Mouse (Mus musculus): Measurements from ENCODE around the gene Dmgdh. TPM values are rescaled to one million over a fixed set of nuclear protein-coding genes. Genes with fewer than 3 reads are reported as not detected.

Dmgdh gene
- polyA plus RNA-seq, 1 experiment from 2014 or later = 0.90 TPM

DNA sequence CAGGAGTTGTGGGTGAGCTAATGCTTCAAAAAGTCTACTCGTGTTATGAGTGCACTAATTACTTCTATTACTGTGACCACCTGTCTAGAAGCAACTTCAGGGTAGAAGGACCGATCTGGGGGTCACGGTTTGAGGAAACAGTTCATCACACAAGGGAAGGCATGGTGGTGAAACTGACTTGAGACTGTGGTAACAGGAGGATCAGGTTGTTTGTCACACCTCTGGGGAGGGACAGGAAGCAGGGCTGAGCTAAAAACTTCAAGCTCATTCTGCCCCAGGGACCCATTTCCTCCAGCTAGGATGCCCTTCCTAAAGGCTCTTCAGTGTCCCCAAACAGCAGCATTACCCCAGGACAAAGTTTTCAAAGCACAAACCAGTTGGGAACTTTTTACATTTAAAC is 88.6 kb downstream of the Dmgdh start:
- 79% methylated on average over 3 of the region's 3 CpGs for WGBS
- ATAC-seq = no peak
- H3K27ac ChIP-seq (ENCODE audit: low read depth, low read length) = no peak overlapping the region
- no peaks in the 10 kb centered on the region for H3K27me3 ChIP-seq (replicated peaks; ENCODE audit: control insufficient read depth, insufficient read depth, low read length)
- no peaks in the 10 kb centered on the region for H3K36me3 ChIP-seq (ENCODE audit: control insufficient read depth, insufficient read depth)
- no peak overlapping the region for H3K4me3 ChIP-seq (ENCODE audit: low read depth, low read length)
- H3K9ac ChIP-seq (ENCODE audit: low read depth, low read length) = no peak overlapping the region
- H3K9me3 ChIP-seq (ENCODE audit: control insufficient read depth) = no peaks in the 10 kb centered on the region
- no peak overlapping the region for H3K4me2 ChIP-seq (replicated peaks; ENCODE audit: low read depth)
- no peaks in the 10 kb centered on the region for H3K4me1 ChIP-seq (replicated peaks; ENCODE audit: control insufficient read depth, insufficient read depth, low read length)
- TF ChIP-seq CTCF (IDR thresholded peaks at IDR 0.05; ENCODE audit: low read depth) = no peak

DNA sequence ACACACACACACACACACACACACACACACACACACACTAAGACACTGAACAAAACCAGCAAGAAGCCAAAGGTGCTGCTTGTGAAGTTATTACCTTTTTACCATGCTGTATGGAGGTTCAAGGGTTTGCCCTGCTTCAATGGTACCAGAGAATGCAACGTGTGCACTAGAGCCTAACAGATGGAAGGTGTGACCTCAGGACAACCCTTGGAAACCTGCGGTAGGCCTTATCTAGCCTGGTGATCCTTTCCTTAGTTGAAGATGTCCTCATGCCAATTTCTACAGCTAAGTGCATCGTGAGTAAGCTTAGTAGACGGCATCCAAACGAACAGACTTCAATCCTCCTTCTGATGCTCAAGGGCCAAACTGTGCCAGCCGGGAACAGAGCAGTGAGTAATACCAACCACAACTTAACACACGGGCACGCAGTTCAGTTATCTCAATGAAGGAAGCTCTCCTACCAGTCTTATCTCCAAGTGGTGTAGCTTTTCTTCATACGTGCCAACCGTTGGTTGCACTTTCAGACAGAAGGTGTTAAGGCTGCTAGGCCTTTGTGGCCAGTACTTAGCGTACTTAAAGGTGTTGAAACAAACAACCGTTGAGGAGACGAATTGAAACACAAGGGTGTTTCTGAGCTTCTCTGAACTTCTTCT is 90.2 kb downstream of the Dmgdh start:
- Histone ChIP-seq H3K4me3 (ENCODE audit: low read depth, low read length) (no peak overlapping the region), H3K9me3 (ENCODE audit: control insufficient read depth) (no peaks in the 10 kb centered on the region), H3K36me3 (ENCODE audit: control insufficient read depth, insufficient read depth) (no peaks in the 10 kb centered on the region), H3K27ac (ENCODE audit: low read depth, low read length) (no peak overlapping the region), H3K4me2 (replicated peaks; ENCODE audit: low read depth) (no peak overlapping the region), H3K9ac (ENCODE audit: low read depth, low read length) (no peak overlapping the region), H3K4me1 (replicated peaks; ENCODE audit: control insufficient read depth, insufficient read depth, low read length) (no peaks in the 10 kb centered on the region), H3K27me3 (replicated peaks; ENCODE audit: control insufficient read depth, insufficient read depth, low read length) (no peaks in the 10 kb centered on the region)
- ATAC-seq = no peak
- WGBS = 86% methylated on average over 13 of the region's 13 CpGs
- no peak for TF ChIP-seq CTCF (IDR thresholded peaks at IDR 0.05; ENCODE audit: low read depth)

DNA sequence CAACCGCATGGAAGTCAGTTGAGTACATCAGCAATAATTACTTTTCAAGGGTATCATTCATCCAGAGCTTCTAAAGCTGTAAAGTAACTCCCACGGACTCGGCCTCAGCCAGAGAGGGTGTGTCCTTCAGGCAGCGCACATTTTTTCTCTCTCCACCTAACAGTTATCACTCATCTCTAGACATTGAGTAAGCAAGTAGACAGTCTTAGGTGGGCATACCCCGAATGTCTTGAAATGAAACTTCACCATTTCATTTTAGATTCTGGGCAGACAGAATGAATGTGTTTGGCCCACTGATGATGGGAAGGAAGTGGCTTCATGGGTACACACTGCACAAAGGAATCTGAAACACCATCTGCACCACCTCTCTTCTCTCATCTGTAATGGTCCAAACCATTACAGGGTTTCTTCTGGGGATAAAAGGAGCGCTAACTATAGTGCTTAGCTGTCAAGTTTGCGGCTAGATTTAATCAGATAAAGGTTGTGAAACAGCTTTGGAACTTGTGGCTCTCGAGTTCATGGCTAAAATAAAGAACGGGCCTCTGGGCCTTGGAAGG is 96.9 kb downstream of the Dmgdh start:
- Histone ChIP-seq H3K4me2 (replicated peaks; ENCODE audit: low read depth) (peak overlapping the region; percentile 98), H3K9ac (ENCODE audit: low read depth, low read length) (peak overlapping the region; percentile 60), H3K9me3 (ENCODE audit: control insufficient read depth) (no peaks in the 10 kb centered on the region), H3K27me3 (replicated peaks; ENCODE audit: control insufficient read depth, insufficient read depth, low read length) (no peaks in the 10 kb centered on the region), H3K36me3 (ENCODE audit: control insufficient read depth, insufficient read depth) (no peaks in the 10 kb centered on the region), H3K4me3 (ENCODE audit: low read depth, low read length) (peak overlapping the region; percentile 58), H3K4me1 (replicated peaks; ENCODE audit: control insufficient read depth, insufficient read depth, low read length) (no peaks in the 10 kb centered on the region), H3K27ac (ENCODE audit: low read depth, low read length) (peak overlapping the region; percentile 76)
- ATAC-seq = peak; percentile 24; the same call in 1 of the 2 replicates
- TF ChIP-seq CTCF (IDR thresholded peaks at IDR 0.05; ENCODE audit: low read depth) = no peak
- WGBS = 15% methylated on average over 9 of the region's 9 CpGs

DNA sequence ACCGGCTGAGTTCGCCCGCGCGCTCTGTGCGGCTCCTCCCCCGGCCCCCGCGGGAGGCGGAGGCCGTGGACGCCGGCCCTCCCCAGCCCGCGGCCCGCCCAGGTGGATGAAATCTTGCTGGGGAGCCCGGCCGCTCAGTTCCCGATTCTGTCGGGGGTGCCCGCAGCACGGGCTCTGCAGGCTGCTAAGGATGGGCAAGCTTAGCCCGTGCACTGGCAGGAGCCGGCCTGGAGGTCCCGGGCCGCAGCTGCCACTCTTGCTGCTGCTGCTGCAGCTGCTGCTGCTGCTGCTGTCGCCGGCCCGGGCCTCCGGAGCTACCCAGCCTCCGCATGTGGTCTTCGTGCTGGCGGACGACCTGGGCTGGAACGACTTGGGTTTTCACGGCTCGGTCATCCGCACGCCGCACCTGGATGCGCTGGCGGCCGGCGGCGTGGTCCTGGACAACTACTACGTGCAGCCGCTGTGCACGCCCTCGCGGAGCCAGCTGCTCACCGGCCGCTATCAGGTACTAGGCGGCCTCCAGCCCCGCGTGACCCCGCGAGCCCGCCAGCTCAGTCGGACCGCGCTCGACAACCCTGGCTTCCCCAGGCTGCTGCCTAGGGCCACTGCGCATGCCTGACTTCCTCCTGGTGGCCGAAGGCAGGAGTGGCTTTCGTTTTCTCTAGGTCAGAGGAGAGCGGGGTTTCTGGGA is 97.5 kb downstream of the Dmgdh start, which contains the start of gene Arsb:
Gene Arsb, plus strand, starts transcription at position 43 of the 691 bp plus-strand sequence.
- peak within 1 kb of the TSS; percentile 58 for H3K4me3 ChIP-seq (ENCODE audit: low read depth, low read length)
- H3K4me2 ChIP-seq (replicated peaks; ENCODE audit: low read depth) = peak within 1 kb of the TSS; percentile 98
- no peaks in the 10 kb centered on the region for H3K4me1 ChIP-seq (replicated peaks; ENCODE audit: control insufficient read depth, insufficient read depth, low read length)
- H3K27ac ChIP-seq (ENCODE audit: low read depth, low read length) = peak within 1 kb of the TSS; percentile 76
- ATAC-seq = peak; percentile 93
- under 1% methylated on average over 66 of the region's 66 CpGs for WGBS
- no peaks in the 10 kb centered on the region for H3K9me3 ChIP-seq (ENCODE audit: control insufficient read depth)
- H3K9ac ChIP-seq (ENCODE audit: low read depth, low read length) = peak within 1 kb of the TSS; percentile 60
- TF ChIP-seq CTCF (IDR thresholded peaks at IDR 0.05; ENCODE audit: low read depth) = peak; percentile 83
- H3K36me3 ChIP-seq (ENCODE audit: control insufficient read depth, insufficient read depth) = no peaks in the 10 kb centered on the region
- H3K27me3 ChIP-seq (replicated peaks; ENCODE audit: control insufficient read depth, insufficient read depth, low read length) = no peaks in the 10 kb centered on the region

DNA sequence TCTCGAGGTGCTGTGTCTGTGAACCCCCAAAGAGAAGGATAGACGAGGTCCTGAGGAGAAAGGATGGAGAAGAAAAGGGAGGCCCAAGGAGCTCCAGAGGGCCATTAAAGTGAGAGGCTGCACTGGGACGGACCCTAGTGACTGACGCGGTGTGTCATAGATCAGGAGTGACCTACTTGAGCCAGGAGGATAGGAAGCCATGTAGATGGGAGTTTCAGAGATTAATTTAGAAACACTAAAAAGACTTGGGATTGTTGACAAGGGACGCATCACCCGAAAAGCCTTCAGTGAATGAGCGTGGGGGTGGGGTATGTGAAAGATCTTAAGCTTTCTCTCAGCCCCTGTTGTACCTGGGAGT is 98.0 kb downstream of the Dmgdh start:
- Histone ChIP-seq H3K27me3 (replicated peaks; ENCODE audit: control insufficient read depth, insufficient read depth, low read length) (no peaks in the 10 kb centered on the region), H3K4me3 (ENCODE audit: low read depth, low read length) (peak overlapping the region; percentile 58), H3K4me2 (replicated peaks; ENCODE audit: low read depth) (peak overlapping the region; percentile 98), H3K9me3 (ENCODE audit: control insufficient read depth) (no peaks in the 10 kb centered on the region), H3K4me1 (replicated peaks; ENCODE audit: control insufficient read depth, insufficient read depth, low read length) (no peaks in the 10 kb centered on the region), H3K27ac (ENCODE audit: low read depth, low read length) (peak overlapping the region; percentile 76), H3K36me3 (ENCODE audit: control insufficient read depth, insufficient read depth) (no peaks in the 10 kb centered on the region), H3K9ac (ENCODE audit: low read depth, low read length) (peak overlapping the region; percentile 60)
- peak; percentile 65 for ATAC-seq
- TF ChIP-seq CTCF (IDR thresholded peaks at IDR 0.05; ENCODE audit: low read depth) = no peak
- 19% methylated on average over 8 of the region's 8 CpGs for WGBS

DNA sequence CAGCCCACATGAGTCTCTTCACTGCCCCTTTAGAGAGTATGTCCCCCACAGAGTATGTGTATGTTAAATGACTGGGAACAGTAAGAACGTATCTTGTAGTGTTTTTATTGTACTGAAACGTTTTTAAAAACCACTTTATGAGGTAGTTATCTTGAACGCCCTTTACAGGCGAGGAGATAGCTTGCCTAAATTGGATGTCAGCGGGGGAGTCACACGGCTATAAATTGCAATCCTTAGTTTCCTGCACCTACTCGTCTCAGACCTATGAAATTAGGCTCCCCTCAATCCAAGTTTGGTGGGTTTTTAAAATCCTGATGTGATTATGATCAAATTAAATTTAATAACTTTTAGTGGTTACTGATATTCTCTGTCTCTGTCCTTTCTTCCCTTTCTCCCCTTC is 98.6 kb downstream of the Dmgdh start:
- Histone ChIP-seq H3K4me3 (ENCODE audit: low read depth, low read length) (no peak overlapping the region), H3K36me3 (ENCODE audit: control insufficient read depth, insufficient read depth) (no peaks in the 10 kb centered on the region), H3K27ac (ENCODE audit: low read depth, low read length) (no peak overlapping the region), H3K9me3 (ENCODE audit: control insufficient read depth) (no peaks in the 10 kb centered on the region), H3K4me1 (replicated peaks; ENCODE audit: control insufficient read depth, insufficient read depth, low read length) (no peaks in the 10 kb centered on the region), H3K4me2 (replicated peaks; ENCODE audit: low read depth) (peak overlapping the region; percentile 98), H3K9ac (ENCODE audit: low read depth, low read length) (no peak overlapping the region), H3K27me3 (replicated peaks; ENCODE audit: control insufficient read depth, insufficient read depth, low read length) (no peaks in the 10 kb centered on the region)
- 39% methylated on average over 7 of the region's 7 CpGs for WGBS
- no peak for TF ChIP-seq CTCF (IDR thresholded peaks at IDR 0.05; ENCODE audit: low read depth)
- ATAC-seq = no peak
